Mouse (Mus musculus) limb, embryonic 14.5 days (tissue): ENCODE data around the gene Nln. TPM values are rescaled to one million over a fixed set of nuclear protein-coding genes. Genes with fewer than 3 reads are reported as not detected.

Experiments used
- ATAC-seq: fragments of 200-750 bp; cut with Nextera tagmentation; 2 replicates; pipeline ENCODE4 v1.8.0; 2017; ENCODE audit warnings: low read depth, moderate number of reproducible peaks, moderate TSS enrichment; ENCODE audit not compliant: low FRiP score
- DNase-seq: peaks from one replicate; pipeline ENCODE4 v3.0.0-alpha.2; 2015; ENCODE audit warnings: low spot score
- H3K27ac ChIP-seq: fragments of 300-500 bp; sonication (generic); replicated peaks from 2 replicates; pipeline ENCODE4 v1.5.1; 2014; ENCODE audit warnings: low read depth, mild to moderate bottlenecking, low read length, moderate library complexity, mixed read lengths
- H3K27me3 ChIP-seq: fragments of 300-500 bp; sonication (generic); 2 replicates; pipeline ENCODE4 v1.6.1; 2014; ENCODE audit warnings: low read length, mixed read lengths; ENCODE audit not compliant: control insufficient read depth, insufficient read depth
- H3K36me3 ChIP-seq: fragments of 300-500 bp; sonication (generic); 2 replicates; pipeline ENCODE4 v1.6.1; 2014; ENCODE audit warnings: mild to moderate bottlenecking, low read length, moderate library complexity, mixed read lengths; ENCODE audit not compliant: control insufficient read depth, insufficient read depth
- H3K4me1 ChIP-seq: fragments of 300-500 bp; sonication (generic); 2 replicates; pipeline ENCODE4 v1.6.1; 2014; ENCODE audit warnings: antibody characterized with exemption, low read length, mixed read lengths; ENCODE audit not compliant: control insufficient read depth, insufficient read depth
- H3K4me2 ChIP-seq: fragments of 300-500 bp; sonication (generic); replicated peaks from 2 replicates; pipeline ENCODE4 v1.6.1; 2014; ENCODE audit warnings: low read depth, mild to moderate bottlenecking, low read length, moderate library complexity; ENCODE audit not compliant: severe bottlenecking
- H3K4me3 ChIP-seq: fragments of 300-500 bp; sonication (generic); replicated peaks from 2 replicates; pipeline ENCODE4 v1.5.1; 2014; ENCODE audit warnings: low read length
- H3K9ac ChIP-seq: fragments of 300-500 bp; sonication (generic); 2 replicates; pipeline ENCODE4 v1.6.1; 2014; ENCODE audit warnings: mild to moderate bottlenecking, low read depth, low read length, moderate library complexity; ENCODE audit not compliant: severe bottlenecking
- H3K9me3 ChIP-seq: fragments of 300-500 bp; sonication (generic); 2 replicates; pipeline ENCODE4 v1.6.1; 2016; ENCODE audit warnings: low read length; ENCODE audit not compliant: control insufficient read depth
- POLR2A ChIP-seq: fragments of 200-500 bp; IDR thresholded peaks from 2 replicates; pipeline ENCODE4 v1.8.0; 2012; ENCODE audit warnings: inconsistent platforms, mild to moderate bottlenecking, moderate library complexity, borderline replicate concordance; ENCODE audit not compliant: insufficient read depth, insufficient read length; ENCODE audit errors: extremely low read depth
- WGBS: fragments of 180-500 bp; shearing (Covaris S2); extraction: QIAGEN DNeasy Blood & Tissue Kit; methylation state at CpG from one replicate; pipeline ENCODE4 v1.1.7; 2014; 5-methylcytosine and 5-hydroxymethylcytosine counted together
- polyA plus RNA-seq, 2 experiments: library from polyadenylated mRNA; depleted of rRNA in 1 of 2; stranded (reverse) in 1 of 2; unstranded in 1 of 2; fragments of >200 nt; fragmentation: Nextera tagmentation in 1 of 2; extraction: Ambion mirVana in 1 of 2; gene quantifications; 2 replicates each; pipeline versions ENCODE4 v1.2.1 to v1.2.3; 2012 to 2014

Nln gene
- polyA plus RNA-seq (2012; rRNA removed) (7.6 and 9.8 TPM in 2 replicates), polyA plus RNA-seq (2014; fragmentation: Nextera tagmentation; extraction: Ambion mirVana) (16.6 and 17.3 TPM in 2 replicates)

DNA sequence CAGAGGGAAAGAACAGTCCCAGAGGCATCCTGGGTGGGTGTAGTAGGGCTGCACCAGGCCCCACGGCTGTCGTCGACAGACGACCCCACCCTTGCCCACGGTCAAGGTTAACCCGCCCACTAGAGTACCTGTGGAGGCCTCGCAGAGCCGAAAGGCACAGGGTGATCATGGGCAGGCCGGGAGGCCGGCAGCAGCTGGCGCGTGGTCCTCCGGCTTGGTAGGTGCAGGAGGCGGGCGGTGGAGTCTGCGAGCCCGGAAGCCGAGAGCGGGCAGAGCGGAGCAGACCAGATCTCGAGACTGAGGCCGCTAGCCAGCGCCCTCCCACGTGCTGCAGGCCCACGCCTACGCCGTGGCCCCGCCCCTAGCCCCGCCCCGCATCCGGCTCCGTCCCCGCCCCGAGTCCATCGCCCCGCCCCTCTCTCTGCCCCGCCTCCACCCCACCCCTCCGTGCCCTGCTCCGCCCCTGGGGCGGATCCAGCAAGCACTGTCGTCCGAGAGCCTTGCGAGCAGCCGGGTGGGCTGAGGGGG lies at the start of gene Nln, which contains the start of gene Sgtb:
TSS of gene Nln (minus strand) at position 327 of the 528 bp plus-strand sequence.
TSS of gene Sgtb (plus strand) at position 454 of the 528 bp plus-strand sequence.
- DNase-seq = peak; percentile 84
- peak; percentile 36; the same call in 1 of the 2 replicates for TF ChIP-seq POLR2A
- no peaks in the 10 kb centered on the region for H3K9me3 ChIP-seq
- peak within 1 kb of the TSS; percentile 80 for H3K4me3 ChIP-seq
- H3K36me3 ChIP-seq = no peaks in the 10 kb centered on the region
- peak within 1 kb of the TSS; percentile 62 for H3K9ac ChIP-seq
- no peaks in the 10 kb centered on the region for H3K27me3 ChIP-seq
- peak within 1 kb of the TSS; percentile 100 for H3K4me2 ChIP-seq
- under 1% methylated on average over 16 of the region's 44 CpGs for WGBS
- peaks cover 4% of the 10 kb centered on the region; the same call in 1 of the 2 replicates for H3K4me1 ChIP-seq
- peak; percentile 95 for ATAC-seq
- H3K27ac ChIP-seq = no peak within 1 kb of the TSS

GRCm38 (mm10) chr13:104155686-104156085 lies 46.3 kb upstream of the Nln start:
- H3K9me3 ChIP-seq = no peaks in the 10 kb centered on the region
- ATAC-seq (no peak), DNase-seq (no peak)
- 52% methylated on average over 1 of the region's 1 CpGs for WGBS
- H3K27me3 ChIP-seq = no peaks in the 10 kb centered on the region
- H3K4me2 ChIP-seq = no peak overlapping the region
- no peak overlapping the region for H3K27ac ChIP-seq
- H3K9ac ChIP-seq = no peak overlapping the region
- peaks cover 46% of the 10 kb centered on the region for H3K36me3 ChIP-seq
- no peaks in the 10 kb centered on the region for H3K4me1 ChIP-seq
- no peak overlapping the region for H3K4me3 ChIP-seq
- TF ChIP-seq POLR2A = no peak

DNA sequence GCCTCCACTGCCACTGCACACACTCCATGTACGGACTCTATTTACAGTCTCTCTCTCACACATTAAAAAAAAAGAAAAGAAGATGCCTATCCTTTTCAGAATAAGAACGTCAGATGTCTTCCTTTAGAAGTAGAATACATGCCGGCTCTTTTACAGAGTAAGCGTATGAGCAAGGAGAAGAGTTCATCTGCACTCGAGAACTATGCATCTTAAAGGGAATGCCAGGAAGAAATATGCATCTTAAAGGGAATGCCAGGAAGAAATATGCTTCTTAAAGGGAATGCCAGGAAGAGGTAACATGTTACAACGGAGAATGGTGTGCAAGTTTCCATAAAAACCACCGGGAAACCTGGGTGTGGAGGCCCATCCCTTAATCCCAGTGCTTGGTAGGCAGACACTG lies 45.7 kb upstream of the Nln start:
- Histone ChIP-seq H3K9me3 (no peaks in the 10 kb centered on the region), H3K27ac (no peak overlapping the region), H3K4me3 (no peak overlapping the region), H3K36me3 (peaks cover 42% of the 10 kb centered on the region), H3K4me2 (no peak overlapping the region), H3K9ac (no peak overlapping the region), H3K4me1 (no peaks in the 10 kb centered on the region), H3K27me3 (no peaks in the 10 kb centered on the region)
- no peak for TF ChIP-seq POLR2A
- WGBS = 84% methylated on average over 7 of the region's 7 CpGs
- ATAC-seq (no peak), DNase-seq (no peak)

DNA sequence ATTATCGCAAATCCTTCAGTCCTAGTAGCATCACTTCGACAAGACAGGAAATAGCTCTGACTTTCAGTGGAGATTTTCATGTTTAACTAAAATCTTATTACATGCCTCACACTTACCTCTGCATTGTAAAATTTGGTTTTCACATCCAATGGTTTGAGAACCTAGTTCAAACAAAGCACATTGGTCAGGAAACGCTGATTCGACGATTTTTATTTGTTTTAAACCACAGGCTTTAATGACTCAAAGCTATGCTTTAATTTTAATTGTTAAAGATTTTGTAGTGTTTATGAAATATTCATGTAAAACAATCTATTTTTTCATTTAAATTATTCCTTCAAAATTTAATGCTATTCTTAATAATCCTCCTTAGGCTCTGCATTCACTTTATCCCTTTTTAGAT lies 44.8 kb upstream of the Nln start:
- DNase-seq (no peak), ATAC-seq (no peak)
- H3K27ac ChIP-seq = no peak overlapping the region
- H3K4me1 ChIP-seq = no peaks in the 10 kb centered on the region
- H3K36me3 ChIP-seq = peaks cover 39% of the 10 kb centered on the region
- H3K9me3 ChIP-seq = no peaks in the 10 kb centered on the region
- no peak overlapping the region for H3K4me3 ChIP-seq
- no peak overlapping the region for H3K9ac ChIP-seq
- TF ChIP-seq POLR2A = no peak
- H3K27me3 ChIP-seq = no peaks in the 10 kb centered on the region
- WGBS = 93% methylated on average over 5 of the region's 5 CpGs
- no peak overlapping the region for H3K4me2 ChIP-seq

DNA sequence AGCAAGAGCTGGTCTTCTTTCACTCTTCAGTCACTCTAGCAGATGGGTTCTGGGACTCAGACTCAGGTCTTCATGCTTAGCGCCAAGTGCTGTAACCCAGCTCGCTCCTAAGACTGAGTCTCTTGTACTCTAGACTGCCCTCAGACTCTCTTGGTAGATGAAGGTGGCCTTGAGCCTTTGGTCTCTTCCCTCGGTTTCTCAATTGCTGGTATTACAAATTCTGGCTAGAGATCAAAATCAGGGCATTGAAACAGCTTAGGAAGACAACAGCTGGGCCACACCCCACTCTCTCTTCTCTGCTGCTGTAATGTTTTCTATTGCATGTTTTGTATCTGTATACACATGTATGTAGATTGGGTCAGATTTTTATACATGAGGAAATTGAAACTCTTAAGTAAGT lies 36.2 kb upstream of the Nln start:
- no peak overlapping the region for H3K27ac ChIP-seq
- H3K4me1 ChIP-seq = no peaks in the 10 kb centered on the region
- 91% methylated on average over 3 of the region's 3 CpGs for WGBS
- DNase-seq (no peak), ATAC-seq (no peak)
- H3K4me2 ChIP-seq = no peak overlapping the region
- H3K27me3 ChIP-seq = no peaks in the 10 kb centered on the region
- no peaks in the 10 kb centered on the region for H3K9me3 ChIP-seq
- H3K36me3 ChIP-seq = peaks cover 72% of the 10 kb centered on the region
- no peak overlapping the region for H3K4me3 ChIP-seq
- no peak overlapping the region for H3K9ac ChIP-seq
- no peak for TF ChIP-seq POLR2A
